Mouse (Mus musculus) spleen, postnatal 14 days (tissue): ENCODE results near the gene Lrrc7.

ENCODE experiments used
- DNase-seq, 2 experiments: peaks; one replicate each; pipeline ENCODE4 v3.0.0; 2021 to 2022; ENCODE audit warnings: low spot score in 2 of 2

Lrrc7 gene

GRCm38 (mm10) chr3:158068613-158069263, 493.3 kb downstream of the Lrrc7 start:
- DNase-seq = no peak

- DNase-seq = no peak
Observed at GRCm38 (mm10) chr3:158067916-158068315, 494.1 kb downstream of the Lrrc7 start.

GRCm38 (mm10) chr3:158065256-158065655, 496.8 kb downstream of the Lrrc7 start:
- DNase-seq = no peak

GRCm38 (mm10) chr3:158061811-158062523, 500.1 kb downstream of the Lrrc7 start:
- no peak for DNase-seq

- no peak for DNase-seq
Observed at GRCm38 (mm10) chr3:158060621-158061291, 501.3 kb downstream of the Lrrc7 start.

- no peak for DNase-seq
Observed at GRCm38 (mm10) chr3:158049508-158049907, 512.5 kb downstream of the Lrrc7 start.

- DNase-seq = no peak
Observed at GRCm38 (mm10) chr3:158040755-158041154, 521.3 kb downstream of the Lrrc7 start.

GRCm38 (mm10) chr3:158038106-158038505, 523.9 kb downstream of the Lrrc7 start:
- no peak for DNase-seq

GRCm38 (mm10) chr3:158036329-158036988, 525.6 kb downstream of the Lrrc7 start, which contains the start of the genes Srsf11 and Lrrc40:
Gene Srsf11, minus strand, starts transcription at chr3:158036639.
Gene Lrrc40, plus strand, starts transcription at chr3:158036662.
- peak; percentile 86 to 93 for DNase-seq

- no peak for DNase-seq
Observed at GRCm38 (mm10) chr3:158035866-158036265, 526.2 kb downstream of the Lrrc7 start.
